Mouse (Mus musculus) layer of hippocampus, adult 9-11 months (tissue): Measurements from ENCODE around the gene Mmp7.

Source experiments
- DNase-seq: peaks from one replicate; pipeline ENCODE4 v3.0.0; 2022

Gene Mmp7

GRCm38 (mm10) chr9:7744156-7744555 is 52.3 kb downstream of the Mmp7 start:
- DNase-seq: no peak

GRCm38 (mm10) chr9:7748881-7749280 is 57.0 kb downstream of the Mmp7 start:
- no peak for DNase-seq
